ENCODE assay signal across 8 mouse cellular contexts in genomic region chr3:84582913-84583276, GRCm38 (mm10). TPM values are rescaled to one million over a fixed set of nuclear protein-coding genes. Genes with fewer than 3 reads are reported as not detected.
DNase-seq lines count a peak whose midpoint lies in the region; ATAC-seq and TF ChIP-seq lines count a peak whose summit lies in the region.

No protein-coding gene starts in this region.

- no peaks in the 10 kb centered on the region for H3K9me3 ChIP-seq in kidney, embryonic 16.5 days (ENCODE audit: low read length)
- H3K9me3 ChIP-seq in hindbrain, embryonic 15.5 days: no peaks in the 10 kb centered on the region
- H3K9me3 ChIP-seq in midbrain, embryonic 14.5 days (ENCODE audit: control insufficient read depth, low read length): no peaks in the 10 kb centered on the region

- H3K9ac ChIP-seq in kidney, embryonic 16.5 days (replicated peaks; ENCODE audit: low read length): peak overlapping the region; percentile 86
- peak overlapping the region; percentile 57 for H3K9ac ChIP-seq in hindbrain, embryonic 15.5 days
- peak overlapping the region; percentile 57 for H3K9ac ChIP-seq in midbrain, embryonic 14.5 days (replicated peaks; ENCODE audit: low read length)

- ATAC-seq in kidney, embryonic 16.5 days (ENCODE audit: low FRiP score, low TSS enrichment): no peak; the same call in 1 of the 2 replicates
- ATAC-seq in hindbrain, embryonic 15.5 days (ENCODE audit: low FRiP score, low read depth): peak; percentile 68
- peak; percentile 66 for ATAC-seq in midbrain, embryonic 14.5 days (ENCODE audit: low FRiP score, low TSS enrichment)
- no peak for ATAC-seq in megakaryocyte progenitor cell, adult 5-6 weeks (replicated peaks; ENCODE audit: poor library complexity)

- no peak for DNase-seq in kidney, postnatal 10 days
- DNase-seq in midbrain, embryonic 14.5 days: no peak
- no peak for DNase-seq in testis, postnatal 10 days (ENCODE audit: low spot score)
- DNase-seq in kidney, adult 18-20 months: no peak

- peak overlapping the region; percentile 79 for H3K4me2 ChIP-seq in kidney, embryonic 16.5 days (replicated peaks; ENCODE audit: low read depth, low read length)
- H3K4me2 ChIP-seq in hindbrain, embryonic 15.5 days: peak overlapping the region; percentile 89
- H3K4me2 ChIP-seq in midbrain, embryonic 14.5 days (ENCODE audit: low read length): peak overlapping the region; percentile 67

- TF ChIP-seq POLR2A in cortical plate, adult 2 months (IDR thresholded peaks at IDR 0.05; ENCODE audit: extremely low read depth, insufficient read depth, low read length): no peak

- peak overlapping the region; percentile 97 for H3K27ac ChIP-seq in kidney, embryonic 16.5 days (ENCODE audit: low read length)
- peak overlapping the region; percentile 25; the same call in 1 of the 2 replicates for H3K27ac ChIP-seq in cortical plate, adult 2 months (ENCODE audit: insufficient read depth, low read length)
- peak overlapping the region; percentile 88 for H3K27ac ChIP-seq in hindbrain, embryonic 15.5 days (replicated peaks)
- peak overlapping the region; percentile 92 for H3K27ac ChIP-seq in midbrain, embryonic 14.5 days (replicated peaks; ENCODE audit: low read depth, low read length)

- no peaks in the 10 kb centered on the region for H3K36me3 ChIP-seq in kidney, embryonic 16.5 days (ENCODE audit: insufficient read depth, low read length)
- H3K36me3 ChIP-seq in hindbrain, embryonic 15.5 days: no peaks in the 10 kb centered on the region
- no peaks in the 10 kb centered on the region for H3K36me3 ChIP-seq in midbrain, embryonic 14.5 days (ENCODE audit: control insufficient read depth, insufficient read depth, low read length)

- H3K4me3 ChIP-seq in kidney, embryonic 16.5 days (ENCODE audit: low read length): peak overlapping the region; percentile 87
- H3K4me3 ChIP-seq in cortical plate, adult 2 months (ENCODE audit: insufficient read depth, low read length): peak overlapping the region; percentile 61
- peak overlapping the region; percentile 60 for H3K4me3 ChIP-seq in hindbrain, embryonic 15.5 days
- peak overlapping the region; percentile 83 for H3K4me3 ChIP-seq in midbrain, embryonic 14.5 days (replicated peaks; ENCODE audit: low read depth, low read length)

- TF ChIP-seq CTCF in cortical plate, adult 2 months (IDR thresholded peaks at IDR 0.05; ENCODE audit: extremely low read depth, insufficient read depth, low read length): no peak

- peaks cover 15% of the 10 kb centered on the region for H3K4me1 ChIP-seq in kidney, embryonic 16.5 days (ENCODE audit: insufficient read depth, low read length)
- H3K4me1 ChIP-seq in cortical plate, adult 2 months (ENCODE audit: control insufficient read depth, insufficient read depth, low read length): peaks cover 2% of the 10 kb centered on the region; the same call in 1 of the 2 replicates
- H3K4me1 ChIP-seq in hindbrain, embryonic 15.5 days (replicated peaks): peaks cover 34% of the 10 kb centered on the region
- peaks cover 15% of the 10 kb centered on the region for H3K4me1 ChIP-seq in midbrain, embryonic 14.5 days (ENCODE audit: control insufficient read depth, insufficient read depth, low read length)

- under 1% methylated on average over 27 of the region's 27 CpGs for WGBS in kidney, embryonic 16.5 days
- WGBS in hindbrain, embryonic 15.5 days: 0% methylated on average over 27 of the region's 27 CpGs
- WGBS in midbrain, embryonic 14.5 days: under 1% methylated on average over 27 of the region's 27 CpGs

- H3K27me3 ChIP-seq in kidney, embryonic 16.5 days (ENCODE audit: insufficient read depth, low read length): no peaks in the 10 kb centered on the region
- H3K27me3 ChIP-seq in hindbrain, embryonic 15.5 days: no peaks in the 10 kb centered on the region
- no peaks in the 10 kb centered on the region for H3K27me3 ChIP-seq in midbrain, embryonic 14.5 days (ENCODE audit: control insufficient read depth, insufficient read depth, low read length)

RNA-seq across cellular contexts. Expression of gene Arfip1, which starts 0.5 kb away (rescaled TPM):
- polyA plus RNA-seq in kidney, embryonic 16.5 days (2015; fragmentation: Nextera tagmentation; extraction: Ambion mirVana): 51.5 and 52.6 TPM in 2 replicates
- 12.4 and 13.6 TPM in 2 replicates for polyA plus RNA-seq in cortical plate, adult 2 months (2012; rRNA removed)
- polyA plus RNA-seq in hindbrain, embryonic 15.5 days (2015; fragmentation: Nextera tagmentation; extraction: Ambion mirVana): 22.5 and 23.1 TPM in 2 replicates
- 18.0 and 27.3 TPM in 2 replicates for polyA plus RNA-seq in midbrain, embryonic 14.5 days (2014; fragmentation: Nextera tagmentation; extraction: Ambion mirVana)
- total RNA-seq in megakaryocyte progenitor cell, adult 5-6 weeks (2015): 20.8 and 21.3 TPM in 2 replicates
- 32.4 and 33.8 TPM in 2 replicates for total RNA-seq in megakaryocyte progenitor cell, adult 5-6 weeks (2017)

RNA-seq across cellular contexts. Expression of gene Tigd4, which starts 10.5 kb away (rescaled TPM):
- 0.09 TPM in 1 of 2 replicates, not detected in the other for polyA plus RNA-seq in kidney, embryonic 16.5 days (2015; fragmentation: Nextera tagmentation; extraction: Ambion mirVana)
- polyA plus RNA-seq in cortical plate, adult 2 months (2012; rRNA removed): 0.02 and 0.04 TPM in 2 replicates
- not detected in 2 replicates for polyA plus RNA-seq in hindbrain, embryonic 15.5 days (2015; fragmentation: Nextera tagmentation; extraction: Ambion mirVana)
- not detected in 2 replicates for polyA plus RNA-seq in midbrain, embryonic 14.5 days (2014; fragmentation: Nextera tagmentation; extraction: Ambion mirVana)
- total RNA-seq in megakaryocyte progenitor cell, adult 5-6 weeks (2015): not detected in 2 replicates
- not detected in 2 replicates for total RNA-seq in megakaryocyte progenitor cell, adult 5-6 weeks (2017)

Comparison
In these comparisons a context has a peak if more than half of its experiments do, and no peak if none do; other contexts are left out.
1. ATAC-seq: peak in hindbrain, embryonic 15.5 days (single experiment) and midbrain, embryonic 14.5 days (single experiment); none in kidney, embryonic 16.5 days (single experiment) and megakaryocyte progenitor cell, adult 5-6 weeks (single experiment).
2. H3K27ac ChIP-seq: peak in every context shown above with its lines; median percentile 97 in kidney, embryonic 16.5 days; 92 in midbrain, embryonic 14.5 days; 88 in hindbrain, embryonic 15.5 days; 25 in cortical plate, adult 2 months.
3. Peak in every context shown above with its lines, with median percentiles within 50 percentile points of each other: H3K4me2 ChIP-seq, H3K4me3 ChIP-seq and H3K9ac ChIP-seq.